19 mouse cellular contexts compared by ENCODE assay signal in the genomic region with DNA sequence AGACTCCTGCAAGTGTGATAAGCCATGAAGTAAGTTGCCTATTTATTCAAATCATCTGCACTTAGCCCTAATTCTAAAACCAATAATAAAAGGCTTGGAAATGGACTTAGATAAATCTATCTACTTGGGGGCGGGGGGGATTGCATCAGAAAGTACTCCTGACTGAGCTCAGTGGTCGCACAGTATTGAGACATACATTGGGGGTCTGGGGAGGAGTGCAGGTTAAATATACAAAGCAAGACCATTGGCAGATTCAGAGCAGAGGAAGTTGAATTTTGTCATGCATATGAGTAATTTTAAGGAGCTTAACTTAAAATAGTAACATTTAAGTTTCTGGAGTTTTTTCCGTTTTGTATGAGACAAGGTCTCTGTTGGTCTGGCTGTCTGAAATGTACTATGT.
"Had no signal": no experiment of that assay in that cellular context is flagged by ENCODE, and none has a peak within 500 bp of the region (broad histone marks: within the 10 kb centered on the region; RNA-seq: fewer than 3 reads in every experiment).

No protein-coding gene starts in this region.

- DNase-seq: liver, postnatal 0 days; lung, adult 2 months; lung, postnatal 14 days; lung, postnatal 36 days; midbrain, embryonic 14.5 days; retina, postnatal 1 day; right cerebral cortex, adult 18-20 months; right cerebral cortex, postnatal 25 days; thymus, adult 2 months; thymus, postnatal 25 days; thymus, postnatal 4 days had no signal

- H3K27ac ChIP-seq: liver, embryonic 15.5 days; lung, embryonic 15.5 days; midbrain, embryonic 10.5 days; midbrain, embryonic 12.5 days; neural tube, embryonic 13.5 days; neural tube, embryonic 15.5 days; stomach, embryonic 15.5 days had no signal

- H3K4me3 ChIP-seq: liver, embryonic 15.5 days; lung, embryonic 15.5 days; midbrain, embryonic 10.5 days; midbrain, embryonic 12.5 days; myocyte; neural tube, embryonic 13.5 days; neural tube, embryonic 15.5 days; stomach, embryonic 15.5 days had no signal

- H3K4me1 ChIP-seq: lung, embryonic 15.5 days; midbrain, embryonic 10.5 days; midbrain, embryonic 12.5 days; neural tube, embryonic 13.5 days; neural tube, embryonic 15.5 days; stomach, embryonic 15.5 days had no signal
